Mouse (Mus musculus) urinary bladder, postnatal 10 days (tissue): ENCODE results near the gene Pld4.

ENCODE experiments used
- DNase-seq: peaks from one replicate; pipeline ENCODE4 v3.0.0; 2022; ENCODE audit warnings: low spot score

Pld4 gene

GRCm38 (mm10) chr12:112738281-112739022 is 22.0 kb upstream of the Pld4 start:
- DNase-seq, result no peak

GRCm38 (mm10) chr12:112739023-112739568 is 21.4 kb upstream of the Pld4 start:
- no peak for DNase-seq

- DNase-seq, result no peak
Observed at GRCm38 (mm10) chr12:112742768-112743167, 17.7 kb upstream of the Pld4 start.

GRCm38 (mm10) chr12:112743168-112743975 is 17.1 kb upstream of the Pld4 start:
- DNase-seq, result peak; percentile 49

- no peak for DNase-seq
Observed at GRCm38 (mm10) chr12:112744211-112744610, 16.2 kb upstream of the Pld4 start.

- DNase-seq, result no peak
Observed at GRCm38 (mm10) chr12:112744891-112745580, 15.4 kb upstream of the Pld4 start.

- DNase-seq, result no peak
Observed at GRCm38 (mm10) chr12:112745716-112746115, 14.7 kb upstream of the Pld4 start.

- no peak for DNase-seq
Observed at GRCm38 (mm10) chr12:112746461-112746807, 14.0 kb upstream of the Pld4 start.

- no peak for DNase-seq
Observed at GRCm38 (mm10) chr12:112746808-112747605, 13.4 kb upstream of the Pld4 start.

GRCm38 (mm10) chr12:112747606-112747970 is 12.9 kb upstream of the Pld4 start:
- no peak for DNase-seq

GRCm38 (mm10) chr12:112750976-112751375 is 9.5 kb upstream of the Pld4 start:
- DNase-seq, result no peak

- no peak for DNase-seq
Observed at GRCm38 (mm10) chr12:112752399-112752798, 8.1 kb upstream of the Pld4 start.

- DNase-seq, result no peak
Observed at GRCm38 (mm10) chr12:112755900-112756299, 4.6 kb upstream of the Pld4 start.

GRCm38 (mm10) chr12:112757896-112758295 is 2.6 kb upstream of the Pld4 start:
- DNase-seq, result peak; percentile 5

- peak; percentile 6 for DNase-seq
Observed at GRCm38 (mm10) chr12:112759471-112759870, 984 bp upstream of the Pld4 start.

GRCm38 (mm10) chr12:112761411-112761810 is 956 bp downstream of the Pld4 start:
- peak; percentile 1 for DNase-seq

- DNase-seq, result peak; percentile 7
Observed at GRCm38 (mm10) chr12:112762018-112762417, 1.6 kb downstream of the Pld4 start.

- peak; percentile 6 for DNase-seq
Observed at GRCm38 (mm10) chr12:112763176-112763575, 2.7 kb downstream of the Pld4 start.

- peak; percentile 7 for DNase-seq
Observed at GRCm38 (mm10) chr12:112764141-112764540, 3.7 kb downstream of the Pld4 start.

GRCm38 (mm10) chr12:112764991-112765390 is 4.5 kb downstream of the Pld4 start:
- DNase-seq, result peak; percentile 5

GRCm38 (mm10) chr12:112766586-112766985 is 6.1 kb downstream of the Pld4 start:
- no peak for DNase-seq
